Mouse (Mus musculus) embryonic fibroblast, embryonic 13.5 days (primary cell): ENCODE data around the gene Gpsm2.

Experiments used
- CTCF ChIP-seq: IDR thresholded peaks from 2 replicates; pipeline ENCODE4 v1.5.1; 2011; ENCODE audit warnings: mild to moderate bottlenecking, control low read depth, low read length, moderate library complexity, borderline replicate concordance; ENCODE audit not compliant: insufficient read depth
- POLR2A ChIP-seq: IDR thresholded peaks from 2 replicates; pipeline ENCODE4 v1.6.1; 2011; ENCODE audit warnings: low read depth, mild to moderate bottlenecking, control low read depth, low read length, moderate library complexity

- TF ChIP-seq CTCF (no peak; the same call in 1 of the 2 replicates), POLR2A (no peak)
Observed at GRCm38 (mm10) chr3:108721076-108721991, 775 bp downstream of the Gpsm2 start.
